Mouse (Mus musculus): ENCODE measurements around the gene Vmn1r239-ps.
A peak's percentile ranks its signal among the peaks of the same experiment; 100 is the strongest.
"Not testable (repeated sequence)": the region's sequence is repeated elsewhere in the genome, so short reads cannot be mapped to it uniquely, and the experiment has no call there.

Vmn1r239-ps gene

DNA sequence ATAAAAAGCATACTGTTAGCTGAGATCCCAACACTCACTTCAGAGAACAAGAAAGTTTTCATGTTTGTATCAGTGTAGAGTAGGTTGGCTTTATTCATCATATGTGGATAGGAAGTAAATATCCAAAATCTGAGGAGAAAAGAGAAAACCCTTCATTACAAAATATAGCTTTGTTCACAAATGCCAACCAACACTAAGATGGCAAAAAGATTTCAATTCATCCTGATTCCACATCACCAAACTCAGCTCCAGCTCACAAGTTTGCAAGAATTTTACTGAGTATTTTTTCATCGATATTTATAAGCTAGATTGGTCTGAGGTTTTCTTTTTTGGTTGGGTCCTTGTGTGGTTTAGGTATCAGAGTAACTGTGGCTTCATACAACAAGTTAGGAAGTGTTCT is at the start of gene Vmn1r239-ps:
Gene Vmn1r239-ps, minus strand, starts transcription at position 101 of the 400 bp plus-strand sequence.
- DNase-seq: not testable (repeated sequence)

DNA sequence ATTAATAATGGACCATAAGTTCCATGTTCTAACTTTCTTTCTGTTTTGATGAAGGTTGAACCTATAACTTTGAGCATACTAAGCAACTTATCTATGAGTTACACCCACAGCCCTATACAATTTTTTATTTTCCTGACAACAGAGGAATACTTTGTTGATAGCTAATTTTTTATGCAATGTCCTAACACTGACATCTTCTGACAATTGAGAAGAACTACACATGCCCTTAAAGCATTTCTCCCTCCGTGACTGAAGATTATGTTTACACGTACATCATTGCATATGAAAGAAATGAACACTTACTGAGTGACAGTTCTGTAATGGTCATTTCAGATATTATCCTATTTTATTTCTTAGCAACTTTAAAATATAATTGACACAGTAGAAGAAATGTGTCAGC is 36.0 kb upstream of the Vmn1r239-ps start:
- no peak for DNase-seq

DNA sequence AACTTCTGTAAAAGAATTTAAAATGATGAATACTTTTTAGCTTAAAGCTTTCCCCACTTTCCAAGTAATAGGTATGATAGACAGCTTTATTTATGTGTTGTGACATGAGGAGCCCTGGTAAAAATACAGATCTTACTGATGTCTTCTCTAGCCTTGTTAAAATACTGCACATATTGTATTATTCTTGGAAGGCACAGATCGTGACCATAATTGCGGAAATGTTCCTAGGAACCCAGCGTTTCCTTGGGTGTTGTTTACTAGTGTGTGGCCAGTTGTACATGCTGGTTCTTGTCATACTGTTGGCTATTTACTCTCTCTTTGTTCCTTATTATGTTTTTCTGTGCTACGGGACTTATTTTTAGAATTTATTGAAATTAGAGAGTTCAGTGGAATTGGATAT is 10.1 kb downstream of the Vmn1r239-ps start:
- DNase-seq: peak; percentile 9

DNA sequence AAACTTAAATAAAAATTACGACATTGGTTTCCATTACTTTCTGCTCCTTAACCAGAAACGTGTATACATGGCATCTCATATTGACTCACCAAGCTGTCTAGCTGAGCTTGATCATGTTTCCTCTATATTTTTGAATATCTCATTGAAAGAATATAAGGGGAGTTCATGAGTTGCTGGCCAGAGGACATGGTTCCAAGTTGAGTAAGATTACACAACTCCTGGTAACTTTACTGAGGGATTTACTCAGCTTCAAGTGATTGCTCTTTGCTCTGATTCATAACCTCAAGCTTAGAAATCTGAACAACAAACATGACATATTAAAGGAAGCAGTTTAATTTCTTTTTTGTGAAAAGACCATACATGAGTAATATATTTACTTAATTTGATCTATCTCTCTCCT is 18.1 kb downstream of the Vmn1r239-ps start:
- DNase-seq: no peak

DNA sequence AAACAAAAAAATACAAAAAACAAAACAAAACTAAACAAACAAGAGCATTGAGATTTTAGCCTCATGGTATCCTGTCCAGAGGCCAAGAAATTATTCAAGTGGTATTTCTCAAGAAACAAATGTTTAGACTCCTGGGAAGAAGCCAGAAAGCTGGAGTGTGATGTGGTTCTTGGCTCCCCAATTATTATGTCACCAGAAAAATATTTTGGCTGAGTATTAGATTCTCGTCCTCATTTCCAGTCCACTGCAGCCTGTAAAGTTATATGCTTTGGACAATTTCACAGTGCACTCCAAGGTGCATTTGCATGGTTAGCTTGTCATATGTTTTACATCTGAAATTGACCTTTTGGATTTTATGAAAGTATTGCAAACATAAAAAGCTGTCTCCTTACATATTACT is 23.8 kb downstream of the Vmn1r239-ps start:
- peak; percentile 27 for DNase-seq

DNA sequence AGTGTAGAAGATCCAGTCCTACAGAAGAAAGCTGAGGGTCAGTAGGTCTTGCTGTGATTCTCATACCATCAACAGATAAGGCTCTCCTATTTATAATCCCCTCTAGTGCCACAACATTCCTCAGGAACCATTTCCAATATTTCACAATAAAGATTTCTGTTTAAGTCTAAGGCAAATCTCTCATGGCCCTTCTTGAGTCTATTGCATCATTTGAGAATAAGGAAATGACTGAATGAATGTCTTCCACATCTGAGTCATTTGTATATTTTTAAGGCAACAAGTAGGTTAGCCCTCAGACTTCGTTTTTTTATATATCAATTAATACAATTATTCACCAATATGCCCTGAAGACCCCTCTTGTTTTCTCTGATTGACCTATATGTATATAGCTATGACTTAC is 24.4 kb downstream of the Vmn1r239-ps start, which contains the start of gene Il13ra2:
Gene Il13ra2, minus strand, starts transcription at position 64 of the 400 bp plus-strand sequence.
- no peak for DNase-seq
